Mouse (Mus musculus): ENCODE results near the gene Abcb11.
A peak's percentile ranks its signal among the peaks of the same experiment; 100 is the strongest.

Gene Abcb11

GRCm38 (mm10) chr2:69264069-69264618 is 78.3 kb downstream of the Abcb11 start:
- DNase-seq (ENCODE audit: low spot score) = no peak

- no peak for DNase-seq (ENCODE audit: low spot score)
These were observed 94.1 kb downstream of the Abcb11 start for GRCm38 (mm10) chr2:69248221-69248755.

DNA sequence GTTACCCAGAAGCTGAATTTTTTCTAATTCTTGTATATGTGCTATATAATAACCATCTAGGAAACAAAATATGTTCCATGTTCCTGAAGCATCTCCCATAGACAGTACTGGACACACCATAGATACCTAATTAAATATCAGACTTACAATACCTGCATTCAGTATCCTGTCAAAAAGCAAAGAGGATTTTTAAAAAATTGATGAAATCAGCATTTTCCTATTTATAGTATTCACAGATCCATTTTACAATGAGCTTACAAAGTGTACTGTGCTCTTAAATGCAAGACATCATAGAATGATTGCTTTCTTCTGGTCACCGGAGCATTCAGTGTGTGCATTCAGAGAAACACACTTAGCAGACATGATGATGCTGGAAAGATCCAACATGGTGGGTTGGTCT is 95.3 kb downstream of the Abcb11 start:
- DNase-seq (ENCODE audit: low spot score) = no peak

DNA sequence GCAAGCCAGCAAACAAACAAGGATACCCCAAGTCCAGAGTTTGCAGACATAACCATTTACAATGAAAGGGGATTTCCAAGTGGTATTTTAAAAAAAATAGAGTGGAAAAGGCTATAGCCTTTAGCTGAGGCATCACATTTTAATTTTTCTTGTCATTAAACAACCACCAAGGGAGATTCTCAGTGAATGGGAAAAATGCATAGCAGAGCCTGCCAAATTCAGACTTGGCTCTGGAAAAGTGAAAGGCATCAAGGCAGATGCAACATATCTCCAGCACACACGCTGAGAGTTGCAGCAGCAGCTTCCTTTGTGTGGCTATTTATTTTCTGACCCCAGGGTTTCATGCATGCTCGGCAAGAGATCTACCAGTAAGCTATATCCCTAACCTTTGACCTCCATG is 97.5 kb downstream of the Abcb11 start:
- DNase-seq (ENCODE audit: low spot score) = no peak

GRCm38 (mm10) chr2:69239315-69239714 is 103.1 kb downstream of the Abcb11 start:
- no peak for DNase-seq (ENCODE audit: low spot score)

- DNase-seq (ENCODE audit: low spot score) = no peak
These were observed 107.3 kb downstream of the Abcb11 start for GRCm38 (mm10) chr2:69234976-69235678.

- no peak for DNase-seq (ENCODE audit: low spot score)
These were observed 110.3 kb downstream of the Abcb11 start for GRCm38 (mm10) chr2:69232101-69232500.

GRCm38 (mm10) chr2:69230137-69230536 is 112.3 kb downstream of the Abcb11 start:
- no peak for DNase-seq (ENCODE audit: low spot score)

- no peak for DNase-seq (ENCODE audit: low spot score)
These were observed 113.8 kb downstream of the Abcb11 start for GRCm38 (mm10) chr2:69228635-69229034.

DNA sequence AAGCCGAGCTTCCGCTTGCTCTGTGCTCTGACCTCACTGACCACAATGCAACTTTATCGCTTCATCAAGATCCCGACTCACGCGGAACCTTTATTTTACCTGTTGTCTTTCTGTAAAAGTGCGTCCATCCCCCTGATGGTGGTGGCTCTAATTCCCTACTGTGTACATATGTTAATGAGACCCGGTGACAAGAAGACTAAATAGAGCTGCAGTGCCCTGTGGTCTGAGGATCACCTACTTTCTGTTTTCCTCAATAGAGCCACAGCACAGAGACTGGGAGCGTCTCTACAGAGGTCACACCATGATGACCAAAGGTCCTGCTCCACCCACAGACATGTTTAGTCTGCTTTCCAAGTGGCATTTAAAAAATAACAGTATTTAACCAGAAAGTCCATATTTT is 115.5 kb downstream of the Abcb11 start:
- DNase-seq (ENCODE audit: low spot score) = no peak

- DNase-seq (ENCODE audit: low spot score) = no peak
These were observed 117.7 kb downstream of the Abcb11 start for GRCm38 (mm10) chr2:69224724-69225123.

DNA sequence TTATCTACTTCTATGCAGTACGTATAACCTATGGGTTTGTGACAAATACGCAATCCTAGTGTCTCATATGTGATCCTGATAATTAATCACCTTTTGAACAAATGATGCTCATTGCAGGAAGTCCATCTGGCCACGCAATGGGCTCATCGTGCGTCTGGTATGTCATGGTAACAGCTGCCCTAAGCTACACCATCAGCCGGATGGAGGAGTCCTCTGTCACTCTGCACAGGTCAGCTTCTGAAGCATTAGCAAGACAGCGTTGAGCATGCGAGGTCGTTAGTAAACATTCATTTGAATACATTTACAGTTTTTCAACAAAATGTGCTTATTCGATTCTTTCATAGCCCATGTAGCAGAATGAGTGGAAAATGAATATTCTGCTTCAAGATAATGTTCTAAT is 119.6 kb downstream of the Abcb11 start:
- DNase-seq (ENCODE audit: low spot score) = no peak

DNA sequence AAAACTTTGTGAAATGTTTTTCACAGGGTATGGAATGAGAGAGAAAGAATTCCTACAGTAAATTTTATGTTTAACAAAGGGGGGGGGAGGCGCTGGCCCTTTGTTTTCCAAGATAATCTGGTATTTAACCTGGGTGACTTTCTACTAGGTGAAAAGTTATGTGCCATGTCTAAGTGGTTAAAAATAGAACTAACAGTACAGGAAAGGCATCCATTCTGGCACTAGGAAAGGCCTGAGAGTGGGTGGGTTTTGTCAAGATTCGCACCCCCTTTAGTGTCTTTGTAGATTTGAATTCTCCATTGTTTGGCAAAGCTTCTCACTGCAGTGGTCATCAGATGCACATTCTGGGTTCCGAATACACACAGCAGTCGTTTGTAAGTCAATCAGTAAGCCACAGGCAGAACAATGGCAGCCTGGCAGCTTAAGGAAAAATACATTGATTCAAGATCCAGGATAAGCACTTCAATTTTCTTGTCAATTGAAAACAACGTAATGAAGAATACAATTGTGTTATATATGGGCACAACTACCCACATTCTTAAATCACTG is 120.5 kb downstream of the Abcb11 start:
- no peak for DNase-seq (ENCODE audit: low spot score)

GRCm38 (mm10) chr2:69215242-69215641 is 127.2 kb downstream of the Abcb11 start:
- no peak for DNase-seq (ENCODE audit: low spot score)

- DNase-seq (ENCODE audit: low spot score) = no peak
These were observed 129.8 kb downstream of the Abcb11 start for GRCm38 (mm10) chr2:69212652-69213051.

- DNase-seq (ENCODE audit: low spot score) = no peak
These were observed 131.6 kb downstream of the Abcb11 start, which contains the start of gene G6pc2 for GRCm38 (mm10) chr2:69210773-69211172. TSS of gene G6pc2 (plus strand) at chr2:69211073.

DNA sequence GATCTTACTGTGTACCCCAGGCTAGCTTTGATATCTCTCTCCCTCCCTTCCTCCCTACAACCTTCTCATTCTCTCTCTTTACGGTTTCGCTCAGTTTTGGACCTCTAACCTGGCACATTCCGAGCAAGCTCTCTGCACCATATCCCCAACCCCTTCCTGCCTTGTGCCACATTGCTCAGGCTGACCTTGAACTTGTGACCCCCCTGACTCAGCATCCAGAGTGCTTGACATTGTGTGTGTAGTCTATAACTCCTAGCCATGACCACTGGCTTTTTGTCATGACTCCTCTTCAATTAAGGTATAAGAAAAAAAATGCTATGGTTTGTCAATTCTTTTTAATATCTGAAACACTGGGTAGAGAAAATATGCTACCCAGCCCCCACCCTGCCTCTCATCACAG is 132.7 kb downstream of the Abcb11 start:
- no peak for DNase-seq (ENCODE audit: low spot score)

DNA sequence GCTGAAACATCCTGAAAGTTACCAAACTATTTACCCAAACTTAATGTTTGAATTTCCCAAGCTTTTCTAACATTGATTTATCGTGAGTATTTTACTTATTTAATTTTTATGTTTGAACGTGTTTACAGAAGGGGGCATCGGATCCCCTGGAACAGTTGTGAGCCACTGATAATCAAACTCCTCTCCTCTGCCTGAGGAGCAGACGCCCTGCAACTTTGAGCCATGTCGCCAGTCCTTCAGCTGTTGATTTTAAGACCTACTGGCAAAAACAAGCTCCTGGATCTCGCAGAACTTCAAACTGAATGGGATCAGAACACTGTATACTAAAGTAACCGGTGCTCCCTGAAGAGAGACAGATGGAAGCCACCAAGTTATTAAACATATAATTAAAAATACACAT is 135.9 kb downstream of the Abcb11 start:
- no peak for DNase-seq (ENCODE audit: low spot score)

DNA sequence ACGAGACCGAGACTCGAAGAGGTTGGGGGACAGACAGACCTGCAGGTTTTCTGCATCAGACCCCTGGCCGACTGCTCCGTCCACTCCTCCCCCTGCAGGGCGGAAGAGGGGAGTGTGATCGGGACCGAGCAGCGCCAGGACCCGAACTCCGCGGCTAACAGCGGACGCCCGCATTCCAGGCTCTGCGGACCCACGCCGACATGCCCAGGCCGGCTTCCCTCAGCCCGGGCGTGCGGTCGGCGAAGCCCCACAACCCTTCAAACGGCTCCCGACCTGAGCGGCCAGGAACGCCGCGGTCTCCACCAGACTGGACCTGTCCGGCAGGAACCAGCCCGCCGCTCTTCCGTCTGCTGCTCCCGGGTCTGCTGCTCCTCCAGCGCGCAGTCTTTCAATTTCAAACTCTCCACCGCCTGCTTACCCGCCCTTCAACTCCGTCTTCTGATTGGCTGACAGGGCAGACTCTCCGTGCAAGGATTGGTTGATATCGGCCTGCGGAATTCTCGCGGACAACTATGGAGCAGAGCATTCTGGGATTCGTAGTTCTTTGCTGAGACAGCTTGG is 136.5 kb downstream of the Abcb11 start, which contains the start of gene Spc25:
Gene Spc25 (minus strand): TSS at position 404 of the 561 bp plus-strand sequence.
- peak; percentile 75 for DNase-seq (ENCODE audit: low spot score)

DNA sequence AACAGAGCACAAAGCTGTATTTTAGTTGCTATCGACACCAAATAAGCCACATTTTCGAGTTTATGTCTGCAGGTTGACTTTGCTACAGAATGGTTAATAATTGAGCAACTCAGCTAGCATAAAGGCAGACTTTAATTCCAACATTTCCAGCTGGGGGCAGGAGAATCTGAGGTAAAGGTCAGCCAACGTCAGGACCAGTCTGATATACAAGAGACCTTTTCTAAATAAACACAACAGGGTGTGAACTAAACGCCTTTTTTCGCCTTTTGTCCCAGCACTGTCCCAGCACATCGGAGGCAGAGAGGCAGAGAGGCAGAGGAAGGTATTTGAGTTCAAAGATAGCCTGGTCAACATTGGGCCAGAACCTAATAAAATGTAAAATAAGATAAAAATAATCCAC is 137.2 kb downstream of the Abcb11 start:
- no peak for DNase-seq (ENCODE audit: low spot score)

GRCm38 (mm10) chr2:69193555-69193954 is 148.9 kb downstream of the Abcb11 start:
- no peak for DNase-seq (ENCODE audit: low spot score)

GRCm38 (mm10) chr2:69191059-69191458 is 151.4 kb downstream of the Abcb11 start:
- DNase-seq (ENCODE audit: low spot score) = no peak

GRCm38 (mm10) chr2:69189222-69189621 is 153.2 kb downstream of the Abcb11 start:
- no peak for DNase-seq (ENCODE audit: low spot score)

Measured in urinary bladder, postnatal 25 days (tissue).